Mouse (Mus musculus): Measurements from ENCODE around the gene BC053393.
"Not testable (repeated sequence)": the region's sequence is repeated elsewhere in the genome, so short reads cannot be mapped to it uniquely, and the experiment has no call there.

BC053393 gene

GRCm38 (mm10) chr11:46571327-46571726, at the start of gene BC053393:
Gene BC053393 (plus strand): TSS chr11:46571536.
- DNase-seq (ENCODE audit: low spot score in 2 of 2), result no peak

GRCm38 (mm10) chr11:46522719-46523118, 48.6 kb upstream of the BC053393 start:
- no peak for DNase-seq (ENCODE audit: low spot score in 2 of 2)

- no peak for DNase-seq (ENCODE audit: low spot score in 2 of 2)
These were observed 47.4 kb upstream of the BC053393 start, which contains the start of gene Gm12169 for GRCm38 (mm10) chr11:46523912-46524311. Gene Gm12169 (plus strand): TSS chr11:46524212.

GRCm38 (mm10) chr11:46530149-46530548, 41.2 kb upstream of the BC053393 start:
- no peak for DNase-seq (ENCODE audit: low spot score in 2 of 2)

GRCm38 (mm10) chr11:46536978-46537377, 34.4 kb upstream of the BC053393 start:
- DNase-seq (ENCODE audit: low spot score in 2 of 2), result no peak

GRCm38 (mm10) chr11:46543530-46543929, 27.8 kb upstream of the BC053393 start:
- DNase-seq (ENCODE audit: low spot score in 2 of 2), result no peak

- DNase-seq (ENCODE audit: low spot score in 2 of 2), result no peak
These were observed 21.6 kb upstream of the BC053393 start for GRCm38 (mm10) chr11:46549721-46550120.

DNA sequence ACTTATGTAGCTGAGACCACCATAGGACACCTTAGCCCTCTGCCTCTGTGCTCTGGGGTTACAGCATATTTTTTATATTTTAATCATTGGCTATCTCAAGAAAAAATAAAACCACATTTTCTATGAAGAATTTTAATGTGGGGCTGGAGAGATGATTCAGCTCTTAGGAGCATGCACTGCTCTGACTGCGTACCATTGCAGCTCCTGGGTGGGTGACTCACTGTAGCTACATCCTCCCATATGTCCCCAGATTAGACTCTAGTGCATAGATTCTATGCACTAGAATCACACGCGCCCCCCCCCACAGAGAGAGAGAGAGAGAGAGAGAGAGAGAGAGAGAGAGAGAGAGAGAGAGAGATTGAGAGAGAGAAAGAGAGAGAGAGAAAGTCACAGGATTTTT, 18.6 kb upstream of the BC053393 start:
- no peak for DNase-seq (ENCODE audit: low spot score in 2 of 2)

DNA sequence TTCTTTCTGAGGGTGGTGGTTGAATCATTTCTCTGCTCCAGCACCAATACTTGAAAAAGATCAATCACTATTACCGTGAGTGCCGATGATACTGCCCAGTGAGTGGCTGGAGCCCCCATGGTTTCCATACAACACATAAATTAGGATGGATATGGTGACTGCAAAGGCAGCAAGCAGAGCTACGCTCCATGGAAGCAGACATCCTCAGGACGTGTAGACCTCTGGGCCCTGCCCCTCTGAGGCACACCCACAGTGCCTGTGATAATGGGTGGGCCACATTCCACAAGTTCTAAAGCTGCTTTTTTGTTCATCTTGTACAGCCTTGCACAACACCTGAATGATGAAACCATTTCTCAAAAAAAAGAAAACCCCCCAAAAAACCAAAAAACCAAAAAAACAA, 10.2 kb upstream of the BC053393 start:
- no peak for DNase-seq (ENCODE audit: low spot score in 2 of 2)

GRCm38 (mm10) chr11:46564671-46565070, 6.7 kb upstream of the BC053393 start:
- peak in 1 of 2 experiments; percentile 1 for DNase-seq (ENCODE audit: low spot score in 2 of 2)

DNA sequence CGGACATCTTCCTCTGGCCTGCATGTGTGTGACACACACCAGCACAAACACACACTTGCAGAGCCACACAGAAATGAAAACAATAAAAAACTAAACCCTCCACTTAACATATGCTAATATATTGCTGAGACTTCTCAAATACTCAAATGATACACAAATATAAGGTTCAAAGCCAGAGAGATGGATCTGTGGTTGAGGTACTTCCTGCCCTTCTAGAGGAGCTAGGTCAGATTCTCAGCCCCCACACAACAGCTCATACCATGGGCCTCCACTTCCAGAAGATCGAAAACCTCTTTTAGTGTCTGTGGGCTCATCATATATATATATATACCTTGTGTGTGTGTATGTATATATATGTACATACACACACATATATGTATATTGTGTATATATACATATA, 5.4 kb upstream of the BC053393 start:
- no peak for DNase-seq (ENCODE audit: low spot score in 2 of 2)

- DNase-seq (ENCODE audit: low spot score in 2 of 2), result no peak
These were observed 2.2 kb upstream of the BC053393 start for GRCm38 (mm10) chr11:46569107-46569506.

- DNase-seq (ENCODE audit: low spot score in 2 of 2), result no peak
These were observed 7.5 kb downstream of the BC053393 start for GRCm38 (mm10) chr11:46578771-46579281.

DNA sequence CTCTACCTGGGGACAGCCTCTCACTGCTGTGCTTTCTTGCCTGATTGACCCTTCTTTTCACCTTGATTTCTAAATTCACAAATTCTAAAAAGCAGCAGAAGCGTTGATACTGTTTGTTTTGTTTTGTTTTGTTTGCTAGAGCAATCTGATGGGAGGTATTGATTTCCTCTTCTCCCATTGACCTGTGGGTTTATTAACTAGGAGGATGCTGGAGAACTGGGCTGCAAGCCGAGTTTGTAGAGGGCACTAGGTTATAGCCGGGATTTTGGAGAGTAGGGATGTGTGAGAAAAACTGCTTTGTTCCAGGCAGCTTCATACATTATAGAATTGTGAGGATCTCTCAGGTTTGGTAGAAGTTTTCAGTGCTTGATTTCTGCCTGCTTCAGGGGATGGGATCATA, 9.1 kb downstream of the BC053393 start:
- no peak for DNase-seq (ENCODE audit: low spot score in 2 of 2)

GRCm38 (mm10) chr11:46582741-46583140, 11.4 kb downstream of the BC053393 start:
- DNase-seq (ENCODE audit: low spot score in 2 of 2), result no peak

DNA sequence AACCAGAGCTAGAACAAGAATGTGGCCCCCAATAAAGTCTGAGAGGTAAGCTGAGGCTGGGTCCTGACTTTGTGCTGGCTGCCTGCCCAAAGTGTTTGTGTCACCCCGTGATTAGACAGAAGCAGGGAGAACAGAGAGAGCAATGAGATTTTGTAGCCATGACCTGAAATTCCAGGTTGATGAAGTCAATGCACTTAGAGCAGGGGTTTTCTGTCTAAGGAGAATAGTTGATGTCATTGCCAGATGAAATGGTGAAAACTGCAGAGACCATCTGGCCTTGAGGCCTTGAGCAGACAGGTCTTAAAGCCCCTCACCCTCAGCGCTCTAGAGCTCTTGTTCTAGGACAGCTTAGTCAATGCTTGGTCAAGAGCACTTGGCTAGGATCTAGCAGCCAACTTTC, 21.1 kb downstream of the BC053393 start:
- DNase-seq (ENCODE audit: low spot score in 2 of 2), result no peak

DNA sequence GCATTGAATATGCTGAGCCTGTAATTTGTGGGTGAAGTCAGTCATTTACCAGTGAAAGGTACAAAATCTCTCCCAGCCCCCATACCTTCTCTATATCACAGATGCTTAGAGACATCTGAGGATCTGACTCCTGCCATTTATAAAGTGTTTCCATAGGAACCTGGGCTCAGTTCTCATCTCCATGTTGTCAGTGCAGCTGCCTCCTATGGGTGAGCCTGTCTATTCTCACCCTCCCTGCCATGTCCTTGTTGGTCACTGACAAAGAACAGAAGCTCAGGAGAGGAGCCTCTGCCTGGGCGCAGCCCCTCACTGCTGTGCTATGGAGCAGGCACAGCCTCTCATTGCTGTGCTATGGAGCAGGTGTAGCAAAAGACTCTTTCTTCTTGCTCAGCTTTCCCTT, 48.6 kb downstream of the BC053393 start:
- DNase-seq (ENCODE audit: low spot score in 2 of 2), result no peak

DNA sequence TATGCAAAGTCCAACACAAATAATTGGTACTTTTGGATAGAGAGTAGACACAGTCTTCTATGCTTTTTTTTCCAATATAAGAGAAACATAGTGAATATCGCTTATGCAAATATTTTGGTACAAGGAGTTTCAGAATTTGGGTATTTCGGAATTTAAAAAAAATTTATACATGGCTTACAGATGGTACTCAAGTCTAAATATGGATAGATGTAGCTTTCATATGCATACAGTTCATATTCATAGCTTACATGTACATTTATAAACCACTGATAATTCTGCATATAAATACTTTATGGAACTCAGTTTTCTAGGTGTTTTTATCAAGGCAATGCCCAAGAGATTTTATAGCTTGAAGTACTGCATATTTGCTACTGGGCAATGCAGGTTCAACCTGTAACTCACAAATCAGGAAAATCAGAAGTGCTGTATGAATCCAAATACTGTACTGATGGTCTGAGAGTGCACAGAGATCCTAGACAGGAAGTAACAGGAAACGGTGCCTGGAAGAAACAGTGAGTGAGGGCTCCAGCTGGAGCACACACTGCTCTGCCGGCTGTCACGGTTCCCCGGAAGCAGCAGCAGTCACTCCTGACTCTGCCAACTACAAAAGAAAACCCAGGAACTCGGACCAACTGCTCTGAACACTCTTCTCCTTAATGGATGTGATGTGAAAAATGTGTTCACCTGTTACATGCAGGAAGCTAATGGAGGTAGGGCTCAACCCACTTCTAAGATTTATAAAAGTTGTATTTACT, 49.3 kb downstream of the BC053393 start:
- no peak for DNase-seq (ENCODE audit: low spot score in 2 of 2)

GRCm38 (mm10) chr11:46629211-46629795, 58.0 kb downstream of the BC053393 start, which contains the start of gene Dppa1:
Gene Dppa1 (minus strand): TSS chr11:46629261.
- DNase-seq (ENCODE audit: low spot score in 2 of 2), result no peak

DNA sequence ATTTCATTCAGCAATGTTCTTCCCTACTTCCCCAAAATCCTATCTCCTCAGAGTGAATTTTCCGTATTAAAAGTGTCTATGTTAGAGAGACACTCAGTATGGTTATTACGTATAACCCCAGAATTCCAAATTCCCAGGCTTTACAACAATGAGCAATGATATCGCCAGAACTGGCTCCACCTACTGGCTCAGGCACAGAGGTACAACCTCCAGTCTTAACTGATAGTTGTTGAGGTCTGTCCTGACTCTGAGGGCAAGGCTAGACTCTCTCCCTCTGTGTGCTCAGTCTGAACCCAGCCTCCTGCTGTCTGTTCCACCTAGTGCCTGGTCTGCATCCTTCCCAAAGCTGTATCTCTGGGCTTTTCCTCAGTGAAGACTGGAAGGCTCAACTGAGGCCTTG, 60.3 kb downstream of the BC053393 start:
- no peak for DNase-seq (ENCODE audit: low spot score in 2 of 2)

- not testable (repeated sequence) for DNase-seq (ENCODE audit: low spot score in 2 of 2)
These were observed 64.2 kb downstream of the BC053393 start for GRCm38 (mm10) chr11:46635516-46635915.

DNA sequence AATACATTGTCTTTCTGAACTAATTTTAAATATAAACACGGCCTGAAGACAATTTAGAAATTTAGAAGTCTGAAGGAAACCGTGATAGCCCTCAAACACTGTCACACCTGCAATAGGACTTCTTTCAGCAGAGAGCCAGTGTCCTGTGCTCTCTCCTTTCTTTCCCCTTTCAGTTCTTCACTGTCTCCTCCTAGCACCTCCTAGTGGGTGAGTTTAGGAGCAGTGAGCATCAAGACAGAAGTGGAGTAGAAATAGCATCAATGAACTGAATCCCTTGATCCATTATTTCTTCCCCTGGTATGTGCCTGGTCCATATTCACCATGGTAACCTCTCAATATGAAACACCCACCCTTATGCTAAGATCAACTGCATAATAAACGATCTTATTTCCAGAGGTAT, 65.2 kb downstream of the BC053393 start:
- DNase-seq (ENCODE audit: low spot score in 2 of 2), result no peak

All from urinary bladder, postnatal 36 days (tissue).